Mouse (Mus musculus) G1E (cell line): Measurements from ENCODE around the gene Arhgap10.

Experiments
- CTCF ChIP-seq: IDR thresholded peaks from 2 replicates; pipeline ENCODE4 v1.5.1; 2012; ENCODE audit warnings: low read depth, low read length, inconsistent platforms, mixed read lengths
- GATA1 ChIP-seq: IDR thresholded peaks from 2 replicates; pipeline ENCODE4 v1.6.1; 2012; ENCODE audit warnings: borderline replicate concordance, low read length, inconsistent platforms, mixed read lengths
- GATA2 ChIP-seq: IDR thresholded peaks from 2 replicates; pipeline ENCODE4 v1.6.1; 2012; ENCODE audit warnings: low read depth, low read length, inconsistent platforms, borderline replicate concordance
- TAL1 ChIP-seq: conservative IDR thresholded peaks from 2 replicates; pipeline ENCODE4 v1.6.1; 2012; ENCODE audit warnings: low read depth, low read length, inconsistent platforms, mixed read lengths

DNA sequence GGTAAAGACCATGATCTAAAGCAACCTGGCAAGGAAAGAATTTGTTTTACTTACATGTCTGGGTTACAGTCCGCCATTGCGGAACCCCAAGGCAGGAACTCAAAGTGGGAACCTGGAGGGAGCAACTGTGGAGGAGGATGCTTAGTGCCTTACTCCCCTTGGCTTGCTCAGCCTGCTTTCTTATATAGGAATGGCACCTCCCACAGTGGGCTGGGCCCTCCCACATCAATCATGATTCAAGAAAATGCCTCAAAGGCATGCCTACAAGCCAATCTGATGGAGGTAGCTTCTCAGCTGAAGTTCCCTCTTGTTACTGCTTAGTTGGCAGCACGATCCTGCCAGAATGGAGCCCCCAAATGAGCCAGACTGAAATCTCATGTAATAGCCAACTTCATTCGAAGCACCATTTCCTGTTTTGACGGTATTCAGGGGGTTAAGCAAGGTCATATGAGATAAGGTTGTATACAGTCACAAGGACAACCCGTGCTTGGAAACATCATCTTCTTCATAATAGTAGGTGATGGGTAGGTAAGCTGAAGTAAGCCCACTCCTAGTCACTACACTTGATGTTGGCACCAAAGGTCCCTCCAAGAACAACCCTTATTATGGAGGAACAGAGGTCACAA is 25.5 kb upstream of the Arhgap10 start:
- TF ChIP-seq CTCF: no peak
- no peak for TF ChIP-seq GATA2
- no peak for TF ChIP-seq TAL1
- TF ChIP-seq GATA1: no peak
